Mouse (Mus musculus): ENCODE measurements around the gene Gm16253. TPM values are rescaled to one million over a fixed set of nuclear protein-coding genes. Genes with fewer than 3 reads are reported as not detected.
"Not testable (repeated sequence)": the region's sequence is repeated elsewhere in the genome, so short reads cannot be mapped to it uniquely, and the experiment has no call there.

Gene Gm16253
- polyA plus RNA-seq, 1 experiment from 2014 or later: 1.4 TPM

- Histone ChIP-seq H3K4me1 (replicated peaks; ENCODE audit: control insufficient read depth, insufficient read depth, low read length) (peaks cover 27% of the 10 kb centered on the region), H3K9ac (ENCODE audit: low read length) (peak within 1 kb of the TSS; percentile 82), H3K9me3 (ENCODE audit: control insufficient read depth, low read length) (no peaks in the 10 kb centered on the region), H3K4me3 (ENCODE audit: low read length) (peak within 1 kb of the TSS; percentile 70), H3K36me3 (ENCODE audit: control insufficient read depth, insufficient read depth, low read length) (no peaks in the 10 kb centered on the region), H3K27ac (ENCODE audit: low read length) (peak within 1 kb of the TSS; percentile 98), H3K27me3 (ENCODE audit: control insufficient read depth, insufficient read depth, low read depth, low read length) (peaks cover 14% of the 10 kb centered on the region), H3K4me2 (ENCODE audit: low read depth, low read length) (peak within 1 kb of the TSS; percentile 69)
- under 1% methylated on average over 27 of the region's 27 CpGs for WGBS
- ATAC-seq (ENCODE audit: low read depth): peak; percentile 95
Measured at GRCm38 (mm10) chr3:96600639-96601250, 24.0 kb downstream of the Gm16253 start, which contains the start of gene Lix1l. Gene Lix1l, plus strand, starts transcription at chr3:96601149.

- Histone ChIP-seq H3K4me3 (ENCODE audit: low read length) (peak overlapping the region; percentile 70), H3K9me3 (ENCODE audit: control insufficient read depth, low read length) (no peaks in the 10 kb centered on the region), H3K9ac (ENCODE audit: low read length) (peak overlapping the region; percentile 82), H3K4me2 (ENCODE audit: low read depth, low read length) (peak overlapping the region; percentile 69), H3K4me1 (replicated peaks; ENCODE audit: control insufficient read depth, insufficient read depth, low read length) (peaks cover 27% of the 10 kb centered on the region), H3K27me3 (ENCODE audit: control insufficient read depth, insufficient read depth, low read depth, low read length) (peaks cover 13% of the 10 kb centered on the region), H3K27ac (ENCODE audit: low read length) (peak overlapping the region; percentile 98), H3K36me3 (ENCODE audit: control insufficient read depth, insufficient read depth, low read length) (no peaks in the 10 kb centered on the region)
- WGBS: 5% methylated on average over 14 of the region's 40 CpGs
- peak; percentile 69 for ATAC-seq (ENCODE audit: low read depth)
Measured at GRCm38 (mm10) chr3:96601251-96601787, 24.5 kb downstream of the Gm16253 start.

- peaks cover 19% of the 10 kb centered on the region for H3K4me1 ChIP-seq (replicated peaks; ENCODE audit: control insufficient read depth, insufficient read depth, low read length)
- peaks cover 6% of the 10 kb centered on the region for H3K27me3 ChIP-seq (ENCODE audit: control insufficient read depth, insufficient read depth, low read depth, low read length)
- peak overlapping the region; percentile 70 for H3K4me3 ChIP-seq (ENCODE audit: low read length)
- peak overlapping the region; percentile 82 for H3K9ac ChIP-seq (ENCODE audit: low read length)
- no peaks in the 10 kb centered on the region for H3K36me3 ChIP-seq (ENCODE audit: control insufficient read depth, insufficient read depth, low read length)
- WGBS: 23% methylated on average over 10 of the region's 10 CpGs
- peak overlapping the region; percentile 98 for H3K27ac ChIP-seq (ENCODE audit: low read length)
- peak overlapping the region; percentile 69 for H3K4me2 ChIP-seq (ENCODE audit: low read depth, low read length)
- no peak for ATAC-seq (ENCODE audit: low read depth)
- no peaks in the 10 kb centered on the region for H3K9me3 ChIP-seq (ENCODE audit: control insufficient read depth, low read length)
Measured at GRCm38 (mm10) chr3:96601941-96602703, 25.3 kb downstream of the Gm16253 start.

GRCm38 (mm10) chr3:96602704-96603084 lies 25.9 kb downstream of the Gm16253 start:
- peak overlapping the region; percentile 82 for H3K9ac ChIP-seq (ENCODE audit: low read length)
- 13% methylated on average over 5 of the region's 5 CpGs for WGBS

GRCm38 (mm10) chr3:96603311-96603710 lies 26.5 kb downstream of the Gm16253 start:
- no peak for ATAC-seq (ENCODE audit: low read depth)
- Histone ChIP-seq H3K27me3 (ENCODE audit: control insufficient read depth, insufficient read depth, low read depth, low read length) (peaks cover 6% of the 10 kb centered on the region), H3K4me2 (ENCODE audit: low read depth, low read length) (peak overlapping the region; percentile 69), H3K27ac (ENCODE audit: low read length) (peak overlapping the region; percentile 98), H3K36me3 (ENCODE audit: control insufficient read depth, insufficient read depth, low read length) (no peaks in the 10 kb centered on the region), H3K9me3 (ENCODE audit: control insufficient read depth, low read length) (no peaks in the 10 kb centered on the region), H3K4me1 (replicated peaks; ENCODE audit: control insufficient read depth, insufficient read depth, low read length) (peaks cover 12% of the 10 kb centered on the region; the same call in 1 of the 2 replicates), H3K4me3 (ENCODE audit: low read length) (peak overlapping the region; percentile 70), H3K9ac (ENCODE audit: low read length) (peak overlapping the region; percentile 82)
- 56% methylated on average over 5 of the region's 5 CpGs for WGBS

More at GRCm38 (mm10) chr3:96602704-96603084, 25.9 kb downstream of the Gm16253 start:
- Histone ChIP-seq H3K9me3 (ENCODE audit: control insufficient read depth, low read length) (no peaks in the 10 kb centered on the region), H3K27ac (ENCODE audit: low read length) (peak overlapping the region; percentile 98), H3K36me3 (ENCODE audit: control insufficient read depth, insufficient read depth, low read length) (no peaks in the 10 kb centered on the region), H3K4me2 (ENCODE audit: low read depth, low read length) (peak overlapping the region; percentile 69), H3K4me3 (ENCODE audit: low read length) (peak overlapping the region; percentile 70), H3K27me3 (ENCODE audit: control insufficient read depth, insufficient read depth, low read depth, low read length) (peaks cover 6% of the 10 kb centered on the region), H3K4me1 (replicated peaks; ENCODE audit: control insufficient read depth, insufficient read depth, low read length) (peaks cover 14% of the 10 kb centered on the region; the same call in 1 of the 2 replicates)
- no peak for ATAC-seq (ENCODE audit: low read depth)

DNA sequence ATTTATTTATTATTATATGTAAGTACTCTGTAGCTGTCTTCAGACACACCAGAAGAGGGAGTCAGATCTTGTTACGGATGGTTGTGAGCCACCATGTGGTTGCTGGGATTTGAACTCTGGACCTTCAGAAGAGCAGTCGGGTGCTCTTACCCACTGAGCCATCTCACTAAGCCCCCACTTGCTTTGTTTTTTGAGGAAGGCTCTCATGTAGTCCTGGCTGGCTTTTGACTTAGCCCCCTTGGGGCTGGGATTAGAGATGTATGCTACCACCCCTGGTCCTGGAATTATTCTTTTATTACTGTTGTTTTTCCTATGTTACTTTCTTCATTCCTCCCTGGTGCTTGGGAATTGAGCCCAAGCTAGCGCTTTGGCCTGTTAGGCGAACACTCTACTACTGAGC lies 29.2 kb downstream of the Gm16253 start:
- not testable (repeated sequence) for H3K4me2 ChIP-seq (ENCODE audit: low read depth, low read length); H3K4me1 ChIP-seq (replicated peaks; ENCODE audit: control insufficient read depth, insufficient read depth, low read length); H3K27ac ChIP-seq (ENCODE audit: low read length); H3K36me3 ChIP-seq (ENCODE audit: control insufficient read depth, insufficient read depth, low read length); H3K9me3 ChIP-seq (ENCODE audit: control insufficient read depth, low read length); ATAC-seq (ENCODE audit: low read depth); H3K27me3 ChIP-seq (ENCODE audit: control insufficient read depth, insufficient read depth, low read depth, low read length); H3K4me3 ChIP-seq (ENCODE audit: low read length); H3K9ac ChIP-seq (ENCODE audit: low read length)
- WGBS: 87% methylated on average over 3 of the region's 4 CpGs

- H3K4me2 ChIP-seq (ENCODE audit: low read depth, low read length): no peak overlapping the region
- 79% methylated on average over 4 of the region's 4 CpGs for WGBS
- H3K4me1 ChIP-seq (replicated peaks; ENCODE audit: control insufficient read depth, insufficient read depth, low read length): peaks cover 5% of the 10 kb centered on the region; the same call in 1 of the 2 replicates
- H3K9ac ChIP-seq (ENCODE audit: low read length): no peak overlapping the region
- H3K9me3 ChIP-seq (ENCODE audit: control insufficient read depth, low read length): no peaks in the 10 kb centered on the region
- no peak overlapping the region for H3K4me3 ChIP-seq (ENCODE audit: low read length)
- no peaks in the 10 kb centered on the region for H3K36me3 ChIP-seq (ENCODE audit: control insufficient read depth, insufficient read depth, low read length)
- ATAC-seq (ENCODE audit: low read depth): no peak
- no peaks in the 10 kb centered on the region for H3K27me3 ChIP-seq (ENCODE audit: control insufficient read depth, insufficient read depth, low read depth, low read length)
- no peak overlapping the region for H3K27ac ChIP-seq (ENCODE audit: low read length)
Measured at GRCm38 (mm10) chr3:96606618-96607017, 29.8 kb downstream of the Gm16253 start.

GRCm38 (mm10) chr3:96617941-96618340 lies 41.2 kb downstream of the Gm16253 start:
- no peaks in the 10 kb centered on the region for H3K4me1 ChIP-seq (replicated peaks; ENCODE audit: control insufficient read depth, insufficient read depth, low read length)
- no peaks in the 10 kb centered on the region for H3K27me3 ChIP-seq (ENCODE audit: control insufficient read depth, insufficient read depth, low read depth, low read length)
- peaks cover 9% of the 10 kb centered on the region for H3K36me3 ChIP-seq (ENCODE audit: control insufficient read depth, insufficient read depth, low read length)
- H3K4me3 ChIP-seq (ENCODE audit: low read length): no peak overlapping the region
- H3K27ac ChIP-seq (ENCODE audit: low read length): no peak overlapping the region
- 87% methylated on average over 3 of the region's 3 CpGs for WGBS
- H3K9me3 ChIP-seq (ENCODE audit: control insufficient read depth, low read length): no peaks in the 10 kb centered on the region
- ATAC-seq (ENCODE audit: low read depth): no peak
- no peak overlapping the region for H3K4me2 ChIP-seq (ENCODE audit: low read depth, low read length)
- no peak overlapping the region for H3K9ac ChIP-seq (ENCODE audit: low read length)

- no peak for ATAC-seq (ENCODE audit: low read depth)
- Histone ChIP-seq H3K27ac (ENCODE audit: low read length) (no peak overlapping the region), H3K4me3 (ENCODE audit: low read length) (no peak overlapping the region), H3K9me3 (ENCODE audit: control insufficient read depth, low read length) (no peaks in the 10 kb centered on the region), H3K36me3 (ENCODE audit: control insufficient read depth, insufficient read depth, low read length) (peaks cover 10% of the 10 kb centered on the region), H3K4me2 (ENCODE audit: low read depth, low read length) (no peak overlapping the region), H3K9ac (ENCODE audit: low read length) (no peak overlapping the region), H3K4me1 (replicated peaks; ENCODE audit: control insufficient read depth, insufficient read depth, low read length) (no peaks in the 10 kb centered on the region), H3K27me3 (ENCODE audit: control insufficient read depth, insufficient read depth, low read depth, low read length) (no peaks in the 10 kb centered on the region)
- WGBS: 79% methylated on average over 4 of the region's 4 CpGs
Measured at GRCm38 (mm10) chr3:96623201-96623600, 46.4 kb downstream of the Gm16253 start.
